Mouse (Mus musculus) hindbrain, embryonic 16.5 days (tissue): ENCODE measurements at regions not wholly inside any gene's neighbourhood (a gene's known extent, or its start where the extent isn't known, plus 50 kb on each side); places are given as distances from the start of the nearest gene placed in this dataset.

Source experiments
- ATAC-seq: fragments of 200-750 bp; cut with Nextera tagmentation; 2 replicates; pipeline ENCODE4 v1.8.0; 2017; ENCODE audit warnings: moderate TSS enrichment, moderate library complexity
- H3K27ac ChIP-seq: fragments of 300-500 bp; sonication (generic); 2 replicates; pipeline ENCODE4 v1.5.1; 2014; ENCODE audit warnings: low read depth, mild to moderate bottlenecking, control low read depth, low read length, moderate library complexity
- H3K27me3 ChIP-seq: fragments of 300-500 bp; sonication (generic); replicated peaks from 2 replicates; pipeline ENCODE4 v1.6.1; 2014; ENCODE audit warnings: low read length; ENCODE audit not compliant: control insufficient read depth, insufficient read depth
- H3K36me3 ChIP-seq: fragments of 300-500 bp; sonication (generic); 2 replicates; pipeline ENCODE4 v1.6.1; 2014; ENCODE audit warnings: mild to moderate bottlenecking, low read length, moderate library complexity, mixed read lengths; ENCODE audit not compliant: control insufficient read depth, insufficient read depth
- H3K4me1 ChIP-seq: fragments of 300-500 bp; sonication (generic); 2 replicates; pipeline ENCODE4 v1.6.1; 2014; ENCODE audit warnings: low read depth, low read length; ENCODE audit not compliant: control insufficient read depth, insufficient read depth
- H3K4me2 ChIP-seq: fragments of 300-500 bp; sonication (generic); 2 replicates; pipeline ENCODE4 v1.6.1; 2014; ENCODE audit warnings: mild to moderate bottlenecking, low read length, control low read depth, moderate library complexity
- H3K4me3 ChIP-seq: fragments of 300-500 bp; sonication (generic); 2 replicates; pipeline ENCODE4 v1.5.1; 2014; ENCODE audit warnings: mild to moderate bottlenecking, low read length, control low read depth, moderate library complexity
- H3K9ac ChIP-seq: fragments of 300-500 bp; sonication (generic); 2 replicates; pipeline ENCODE4 v1.6.1; 2014; ENCODE audit warnings: low read depth, mild to moderate bottlenecking, control low read depth, low read length, moderate library complexity
- H3K9me3 ChIP-seq: fragments of 300-500 bp; sonication (generic); 2 replicates; pipeline ENCODE4 v1.6.1; 2014; ENCODE audit warnings: mild to moderate bottlenecking, low read length, moderate library complexity; ENCODE audit not compliant: control insufficient read depth
- WGBS: fragments of 180-500 bp; shearing (Covaris S2); extraction: QIAGEN DNeasy Blood & Tissue Kit; methylation state at CpG from one replicate; pipeline ENCODE4 v1.1.7; 2014; 5-methylcytosine and 5-hydroxymethylcytosine counted together

GRCm38 (mm10) chrX:19164151-19164550 lies 317.0 kb downstream of the Tex13c3 start:
- Histone ChIP-seq H3K27ac (no peak overlapping the region), H3K36me3 (no peaks in the 10 kb centered on the region), H3K27me3 (no peaks in the 10 kb centered on the region), H3K9ac (no peak overlapping the region), H3K4me2 (no peak overlapping the region), H3K9me3 (no peaks in the 10 kb centered on the region), H3K4me3 (no peak overlapping the region), H3K4me1 (no peaks in the 10 kb centered on the region)
- 94% methylated on average over 5 of the region's 5 CpGs for WGBS
- no peak for ATAC-seq

- ATAC-seq = no peak
- Histone ChIP-seq H3K27me3 (no peaks in the 10 kb centered on the region), H3K9ac (no peak overlapping the region), H3K27ac (no peak overlapping the region), H3K4me2 (no peak overlapping the region), H3K36me3 (no peaks in the 10 kb centered on the region), H3K4me1 (no peaks in the 10 kb centered on the region), H3K4me3 (no peak overlapping the region), H3K9me3 (no peaks in the 10 kb centered on the region)
- WGBS = 86% methylated on average over 1 of the region's 1 CpGs
Measured at GRCm38 (mm10) chrX:19162958-19163357, 318.2 kb downstream of the Tex13c3 start.

GRCm38 (mm10) chrX:19162351-19162750 lies 318.8 kb downstream of the Tex13c3 start:
- H3K9ac ChIP-seq = no peak overlapping the region
- no peaks in the 10 kb centered on the region for H3K9me3 ChIP-seq
- ATAC-seq = no peak
- H3K4me3 ChIP-seq = no peak overlapping the region
- no peaks in the 10 kb centered on the region for H3K4me1 ChIP-seq
- no peaks in the 10 kb centered on the region for H3K36me3 ChIP-seq
- no peak overlapping the region for H3K27ac ChIP-seq
- H3K4me2 ChIP-seq = no peak overlapping the region
- H3K27me3 ChIP-seq = no peaks in the 10 kb centered on the region

GRCm38 (mm10) chrX:19160275-19160930 lies 320.7 kb downstream of the Tex13c3 start:
- WGBS = 79% methylated on average over 3 of the region's 3 CpGs
- Histone ChIP-seq H3K36me3 (no peaks in the 10 kb centered on the region), H3K9ac (no peak overlapping the region), H3K4me2 (no peak overlapping the region), H3K9me3 (no peaks in the 10 kb centered on the region), H3K27ac (no peak overlapping the region), H3K4me3 (no peak overlapping the region), H3K4me1 (no peaks in the 10 kb centered on the region), H3K27me3 (no peaks in the 10 kb centered on the region)
- ATAC-seq = no peak

- 85% methylated on average over 6 of the region's 6 CpGs for WGBS
- Histone ChIP-seq H3K4me2 (no peak overlapping the region), H3K36me3 (no peaks in the 10 kb centered on the region), H3K27ac (no peak overlapping the region), H3K27me3 (no peaks in the 10 kb centered on the region), H3K4me1 (no peaks in the 10 kb centered on the region), H3K4me3 (no peak overlapping the region), H3K9me3 (no peaks in the 10 kb centered on the region), H3K9ac (no peak overlapping the region)
- ATAC-seq = no peak
Measured at GRCm38 (mm10) chrX:19157464-19158203, 323.5 kb downstream of the Tex13c3 start.

GRCm38 (mm10) chrX:19153619-19154018 lies 327.5 kb downstream of the Tex13c3 start:
- Histone ChIP-seq H3K27me3 (no peaks in the 10 kb centered on the region), H3K27ac (no peak overlapping the region), H3K4me2 (no peak overlapping the region), H3K36me3 (no peaks in the 10 kb centered on the region), H3K9ac (no peak overlapping the region), H3K9me3 (no peaks in the 10 kb centered on the region), H3K4me3 (no peak overlapping the region), H3K4me1 (no peaks in the 10 kb centered on the region)
- ATAC-seq = no peak
- 100% methylated on average over 2 of the region's 2 CpGs for WGBS

GRCm38 (mm10) chrX:19152170-19152861 lies 328.8 kb downstream of the Tex13c3 start:
- H3K36me3 ChIP-seq = no peaks in the 10 kb centered on the region
- H3K4me2 ChIP-seq = no peak overlapping the region
- no peak overlapping the region for H3K9ac ChIP-seq
- no peak overlapping the region for H3K27ac ChIP-seq
- H3K4me1 ChIP-seq = no peaks in the 10 kb centered on the region
- no peaks in the 10 kb centered on the region for H3K9me3 ChIP-seq
- no peak for ATAC-seq
- no peaks in the 10 kb centered on the region for H3K27me3 ChIP-seq
- WGBS = 95% methylated on average over 1 of the region's 1 CpGs
- H3K4me3 ChIP-seq = no peak overlapping the region

- H3K9ac ChIP-seq = no peak overlapping the region
- H3K36me3 ChIP-seq = no peaks in the 10 kb centered on the region
- no peaks in the 10 kb centered on the region for H3K9me3 ChIP-seq
- no peaks in the 10 kb centered on the region for H3K4me1 ChIP-seq
- H3K4me2 ChIP-seq = no peak overlapping the region
- ATAC-seq = no peak
- no peaks in the 10 kb centered on the region for H3K27me3 ChIP-seq
- no peak overlapping the region for H3K4me3 ChIP-seq
- 98% methylated on average over 3 of the region's 3 CpGs for WGBS
- H3K27ac ChIP-seq = no peak overlapping the region
Measured at GRCm38 (mm10) chrX:19150606-19151005, 330.5 kb downstream of the Tex13c3 start.

- Histone ChIP-seq H3K27me3 (no peaks in the 10 kb centered on the region), H3K9me3 (no peaks in the 10 kb centered on the region), H3K4me2 (no peak overlapping the region), H3K4me3 (no peak overlapping the region), H3K27ac (no peak overlapping the region), H3K9ac (no peak overlapping the region), H3K4me1 (no peaks in the 10 kb centered on the region), H3K36me3 (no peaks in the 10 kb centered on the region)
- 89% methylated on average over 1 of the region's 1 CpGs for WGBS
- no peak for ATAC-seq
Measured at GRCm38 (mm10) chrX:19148672-19149071, 332.4 kb downstream of the Tex13c3 start.
